Mouse (Mus musculus): ENCODE results near the gene Pnma1.

Pnma1 gene

GRCm38 (mm10) chr12:84155523-84155871 is 7.2 kb upstream of the Pnma1 start:
- no peak for DNase-seq (ENCODE audit: low read depth, low spot score)

GRCm38 (mm10) chr12:84154786-84155522 is 6.7 kb upstream of the Pnma1 start:
- no peak for DNase-seq (ENCODE audit: low read depth, low spot score)

GRCm38 (mm10) chr12:84153414-84153813 is 5.1 kb upstream of the Pnma1 start:
- no peak for DNase-seq (ENCODE audit: low read depth, low spot score)

- DNase-seq (ENCODE audit: low read depth, low spot score) = peak; percentile 79
These were observed 4.3 kb upstream of the Pnma1 start for GRCm38 (mm10) chr12:84152352-84153190.

- DNase-seq (ENCODE audit: low read depth, low spot score) = no peak
These were observed 3.6 kb upstream of the Pnma1 start for GRCm38 (mm10) chr12:84151911-84152310.

- DNase-seq (ENCODE audit: low read depth, low spot score) = no peak
These were observed 2.7 kb upstream of the Pnma1 start for GRCm38 (mm10) chr12:84150976-84151375.

- no peak for DNase-seq (ENCODE audit: low read depth, low spot score)
These were observed 1.7 kb upstream of the Pnma1 start for GRCm38 (mm10) chr12:84149971-84150370.

GRCm38 (mm10) chr12:84148622-84149012 is 328 bp upstream of the Pnma1 start:
- no peak for DNase-seq (ENCODE audit: low read depth, low spot score)

- no peak for DNase-seq (ENCODE audit: low read depth, low spot score)
These were observed 5.8 kb downstream of the Pnma1 start for GRCm38 (mm10) chr12:84142281-84143050.

- DNase-seq (ENCODE audit: low read depth, low spot score) = no peak
These were observed 7.0 kb downstream of the Pnma1 start for GRCm38 (mm10) chr12:84141271-84141670.

GRCm38 (mm10) chr12:84140135-84140534 is 8.2 kb downstream of the Pnma1 start:
- DNase-seq (ENCODE audit: low read depth, low spot score) = no peak

GRCm38 (mm10) chr12:84137131-84137530 is 11.2 kb downstream of the Pnma1 start:
- DNase-seq (ENCODE audit: low read depth, low spot score) = no peak

- DNase-seq (ENCODE audit: low read depth, low spot score) = peak; percentile 82
These were observed 16.0 kb downstream of the Pnma1 start for GRCm38 (mm10) chr12:84132265-84132664.

- DNase-seq (ENCODE audit: low read depth, low spot score) = no peak
These were observed 18.4 kb downstream of the Pnma1 start for GRCm38 (mm10) chr12:84129931-84130330.

- DNase-seq (ENCODE audit: low read depth, low spot score) = no peak
These were observed 19.7 kb downstream of the Pnma1 start for GRCm38 (mm10) chr12:84128576-84128975.

GRCm38 (mm10) chr12:84126899-84127298 is 21.4 kb downstream of the Pnma1 start:
- DNase-seq (ENCODE audit: low read depth, low spot score) = no peak

- DNase-seq (ENCODE audit: low read depth, low spot score) = no peak
These were observed 22.4 kb downstream of the Pnma1 start for GRCm38 (mm10) chr12:84125892-84126291.

- DNase-seq (ENCODE audit: low read depth, low spot score) = no peak
These were observed 28.7 kb downstream of the Pnma1 start for GRCm38 (mm10) chr12:84119584-84119983.

GRCm38 (mm10) chr12:84114153-84114994 is 33.9 kb downstream of the Pnma1 start, which contains the start of gene Dnal1:
Gene Dnal1, plus strand, starts transcription at chr12:84114366.
- DNase-seq (ENCODE audit: low read depth, low spot score) = peak; percentile 92

GRCm38 (mm10) chr12:84113676-84114075 is 34.6 kb downstream of the Pnma1 start:
- DNase-seq (ENCODE audit: low read depth, low spot score) = no peak

- DNase-seq (ENCODE audit: low read depth, low spot score) = no peak
These were observed 37.5 kb downstream of the Pnma1 start for GRCm38 (mm10) chr12:84110814-84111213.
